Mouse (Mus musculus): ENCODE data around the gene Ncoa3. TPM values are rescaled to one million over a fixed set of nuclear protein-coding genes. Genes with fewer than 3 reads are reported as not detected.

Gene Ncoa3
- polyA plus RNA-seq, 1 experiment from 2014 or later, result 20.4 TPM

DNA sequence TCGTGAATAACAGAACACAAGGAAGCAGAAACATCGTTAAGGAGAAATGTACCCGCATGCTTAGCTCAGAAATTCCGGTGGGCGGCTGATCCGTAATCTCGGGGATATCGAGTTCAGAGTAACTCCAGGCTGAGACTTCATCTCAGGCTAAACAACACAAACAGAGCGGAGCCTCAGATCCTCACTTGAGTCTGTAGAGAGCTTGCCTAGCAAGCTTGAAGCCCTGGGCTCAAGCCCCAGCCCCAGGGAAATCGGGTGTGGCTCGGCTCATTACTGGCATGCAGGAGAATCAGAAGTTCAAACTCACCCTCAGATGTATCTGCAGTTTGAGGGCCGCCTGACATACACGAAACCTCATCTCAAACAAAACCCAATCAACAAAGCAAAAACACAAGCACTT lies 22.5 kb upstream of the Ncoa3 start:
- no peak for DNase-seq (ENCODE audit: low spot score)

DNA sequence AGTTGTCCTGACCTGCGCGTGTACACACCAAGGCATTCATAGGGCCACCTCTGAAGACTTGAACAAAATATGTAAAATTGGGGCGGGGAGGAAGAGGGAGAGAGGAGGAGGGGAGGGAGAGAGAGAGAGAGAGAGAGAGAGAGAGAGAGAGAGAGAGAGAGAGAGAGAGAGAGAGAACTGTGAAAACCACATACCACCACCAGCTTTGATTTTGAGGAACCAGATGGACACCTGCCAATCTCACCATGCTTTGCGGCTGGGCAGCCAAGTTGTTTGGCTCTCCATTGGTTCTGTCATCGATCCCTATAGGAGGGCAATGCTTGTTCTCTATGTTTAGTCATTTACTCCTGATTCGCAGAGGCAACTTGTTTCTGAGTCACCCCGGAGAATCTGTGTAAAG lies 21.7 kb upstream of the Ncoa3 start:
- DNase-seq (ENCODE audit: low spot score), result no peak

DNA sequence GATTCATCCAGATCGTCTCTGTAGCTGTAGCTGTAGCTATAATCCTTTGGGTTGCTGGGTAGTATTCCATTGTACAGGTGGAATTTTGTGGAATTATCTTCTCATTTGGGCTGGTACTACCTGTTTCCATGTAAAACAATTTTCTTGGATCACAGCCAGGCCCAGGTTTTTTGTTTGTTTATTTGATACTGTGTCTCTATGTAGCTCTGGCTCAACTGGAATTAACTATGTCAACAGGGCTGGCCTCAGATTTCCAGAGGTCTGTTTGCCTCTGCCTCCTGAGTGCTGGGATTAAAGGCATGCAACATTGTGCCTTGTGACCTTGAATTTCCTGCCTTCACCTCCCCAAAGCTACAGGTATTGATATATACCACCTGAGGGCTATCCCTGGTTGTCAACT lies 18.1 kb upstream of the Ncoa3 start:
- DNase-seq (ENCODE audit: low spot score), result no peak

DNA sequence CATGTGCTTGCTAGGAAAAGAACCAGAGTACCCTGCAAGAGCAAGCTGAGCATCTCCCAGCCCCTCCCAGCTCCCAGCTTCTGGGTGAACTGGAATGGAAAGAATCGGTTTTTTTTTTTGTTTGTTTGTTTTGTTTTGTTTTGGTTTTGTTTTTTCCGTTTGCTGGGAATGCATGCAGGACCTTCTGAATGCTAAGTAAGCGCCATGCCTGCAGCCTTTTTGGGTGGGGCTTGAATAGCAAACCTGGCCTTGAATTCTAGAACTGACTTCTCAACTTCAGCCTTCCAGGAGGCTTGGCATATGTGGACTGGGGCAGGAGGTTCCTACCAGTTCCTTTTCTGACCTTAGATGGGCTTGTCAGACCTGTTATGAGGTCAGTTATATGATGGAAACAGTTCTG lies 16.2 kb upstream of the Ncoa3 start:
- no peak for DNase-seq (ENCODE audit: low spot score)

DNA sequence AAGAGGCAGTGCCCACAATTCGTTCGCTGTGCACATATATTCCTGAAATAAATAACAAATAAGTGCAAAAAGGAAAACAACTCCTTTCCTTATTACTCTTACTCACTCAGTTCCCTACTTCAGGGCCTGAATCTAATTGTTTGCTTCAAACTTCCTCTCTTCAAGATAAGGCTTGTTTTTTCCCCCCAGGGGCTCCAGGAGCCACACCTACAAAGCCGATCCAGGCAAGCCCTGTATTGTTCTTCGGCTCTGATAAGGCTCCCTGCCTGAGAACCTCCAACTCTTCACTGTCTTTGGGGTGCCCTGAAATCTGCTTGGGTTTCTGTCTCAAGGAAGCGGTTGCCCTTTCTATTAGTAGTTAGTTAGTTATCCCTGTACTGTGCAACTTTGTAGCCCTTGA lies 15.6 kb upstream of the Ncoa3 start:
- DNase-seq (ENCODE audit: low spot score), result no peak

DNA sequence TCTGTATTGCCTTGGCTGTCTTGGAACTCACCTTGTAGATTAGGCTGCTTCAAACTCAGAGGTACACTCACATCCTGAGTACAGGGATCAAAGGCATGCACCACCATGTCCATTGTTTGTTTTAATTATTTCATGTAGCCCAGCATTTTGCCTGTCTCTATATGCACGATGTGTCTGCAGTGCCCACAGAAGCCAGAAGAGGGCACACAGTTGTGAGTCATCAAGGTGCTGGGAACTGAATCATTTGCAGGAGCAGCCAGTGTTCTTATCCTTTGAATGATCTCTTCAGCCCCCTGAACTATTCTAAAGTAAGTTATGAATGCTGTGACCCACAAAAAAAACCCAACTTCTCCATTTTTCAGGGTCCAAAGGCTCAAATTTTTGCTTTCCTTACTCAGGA lies 14.3 kb upstream of the Ncoa3 start:
- DNase-seq (ENCODE audit: low spot score), result no peak

DNA sequence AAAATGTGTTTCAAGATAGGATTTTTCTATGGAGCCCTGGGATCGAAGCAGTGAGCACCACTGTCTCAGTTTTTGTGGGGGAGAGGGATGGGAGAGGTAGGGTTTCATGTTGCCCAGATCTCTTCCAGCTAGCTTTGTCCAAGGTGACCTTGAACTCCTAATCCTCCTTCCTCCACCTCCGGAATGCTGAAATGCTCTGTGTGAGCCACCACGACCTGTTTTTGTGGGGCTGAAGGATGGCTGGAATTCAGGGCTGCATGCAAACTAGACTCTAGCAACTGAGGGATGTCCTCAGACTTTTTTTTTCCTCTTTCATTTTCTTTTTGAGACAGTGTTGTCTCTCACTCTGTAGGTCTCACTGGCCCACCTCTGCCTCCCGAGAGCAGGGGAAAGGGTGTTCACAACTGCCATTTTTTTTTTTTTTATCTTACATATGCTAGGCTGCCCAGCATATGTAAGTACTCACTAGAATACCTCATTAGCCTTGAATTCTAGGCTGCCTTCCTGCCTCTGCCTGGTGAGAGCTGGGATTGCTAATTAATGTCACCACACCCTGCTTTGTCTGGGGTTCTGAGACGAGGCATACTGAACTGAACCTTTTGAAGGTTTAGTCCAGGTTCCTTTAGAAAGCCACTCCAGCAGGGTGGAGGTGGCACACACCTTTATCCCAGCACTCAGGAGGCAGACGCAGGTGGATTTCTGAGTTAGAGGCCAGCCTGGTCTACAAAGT lies 11.0 kb upstream of the Ncoa3 start:
- DNase-seq (ENCODE audit: low spot score), result no peak

DNA sequence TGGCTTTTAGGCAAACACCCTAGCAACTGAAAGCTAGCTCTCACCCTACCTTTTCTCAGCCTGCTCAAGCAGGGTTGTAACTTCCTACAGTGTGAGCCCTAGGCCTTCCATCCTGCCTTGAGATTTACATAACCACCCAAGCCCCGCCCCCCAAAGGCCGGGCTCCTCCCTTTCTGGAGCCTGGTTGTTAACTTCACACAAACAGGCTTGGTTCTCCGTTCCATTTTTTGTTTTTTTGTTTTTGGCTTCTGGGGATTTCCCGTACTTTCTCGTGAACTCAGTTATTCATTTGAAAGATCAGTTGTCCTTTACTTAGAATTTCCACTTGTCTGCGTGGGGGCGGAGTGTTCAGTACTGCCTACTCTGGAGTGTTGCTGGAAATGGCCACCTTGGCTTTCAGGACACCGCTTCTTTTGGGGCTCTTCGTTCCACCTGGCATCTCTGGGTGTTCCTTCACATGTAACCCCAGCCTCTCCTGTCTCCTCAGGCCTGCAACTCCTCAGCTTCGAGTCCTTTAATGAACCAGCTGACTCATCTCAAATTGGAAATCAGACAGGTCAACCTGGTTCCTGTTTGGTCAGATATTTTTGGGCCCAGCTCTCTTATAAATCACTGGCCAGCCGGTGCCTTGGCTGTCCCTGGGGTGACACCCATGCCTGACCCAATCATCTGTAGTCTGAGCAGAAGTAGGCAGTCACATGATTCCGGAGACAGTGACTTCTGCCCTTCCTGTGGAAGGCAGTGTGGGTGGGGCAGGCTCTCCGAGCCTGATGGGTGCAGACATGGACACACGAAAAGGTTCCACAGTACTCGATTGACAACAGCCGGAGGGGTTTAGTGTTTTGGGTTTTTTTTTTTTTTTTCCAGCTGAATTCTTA lies 9.7 kb upstream of the Ncoa3 start:
- peak; percentile 89 for DNase-seq (ENCODE audit: low spot score)

DNA sequence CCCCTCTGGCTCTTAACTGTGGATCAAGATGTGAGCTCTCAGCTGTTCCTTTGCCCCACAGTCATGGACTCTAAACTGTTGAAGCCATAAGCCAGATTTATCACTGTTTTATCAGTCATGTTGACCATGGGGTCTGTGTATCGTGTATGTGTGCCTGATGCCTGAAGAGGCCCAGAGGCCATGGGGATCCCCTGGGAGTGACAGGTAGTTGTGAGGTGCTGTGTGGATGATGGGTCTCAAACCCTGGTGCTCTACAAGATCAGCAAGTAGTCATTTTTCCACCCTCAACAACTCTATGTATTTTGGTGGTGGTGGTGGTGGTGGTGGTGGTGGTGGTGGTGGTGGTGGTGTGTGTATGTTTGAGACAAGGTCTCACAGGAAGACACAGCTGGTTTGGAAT lies 8.1 kb upstream of the Ncoa3 start:
- DNase-seq (ENCODE audit: low spot score), result no peak

DNA sequence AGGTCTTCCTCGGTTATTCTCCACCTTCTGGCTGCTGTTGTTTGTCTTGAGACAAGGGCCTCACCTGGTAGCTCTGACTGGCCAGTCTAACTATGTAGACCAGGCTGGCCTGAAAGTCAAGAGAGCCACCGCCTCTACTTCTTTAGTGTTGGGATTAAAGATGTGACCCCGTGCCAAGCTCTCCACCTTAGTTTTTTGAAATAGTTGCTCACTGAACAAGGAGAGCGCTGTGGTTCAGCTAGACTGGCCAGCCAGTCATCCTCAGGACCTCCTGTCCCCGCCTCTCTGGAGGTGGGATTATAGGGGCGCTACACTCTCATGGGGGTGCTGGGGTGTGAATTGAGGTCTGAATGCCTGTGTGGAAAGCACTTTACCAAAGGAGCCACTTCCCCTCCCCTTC lies 7.5 kb upstream of the Ncoa3 start:
- no peak for DNase-seq (ENCODE audit: low spot score)

DNA sequence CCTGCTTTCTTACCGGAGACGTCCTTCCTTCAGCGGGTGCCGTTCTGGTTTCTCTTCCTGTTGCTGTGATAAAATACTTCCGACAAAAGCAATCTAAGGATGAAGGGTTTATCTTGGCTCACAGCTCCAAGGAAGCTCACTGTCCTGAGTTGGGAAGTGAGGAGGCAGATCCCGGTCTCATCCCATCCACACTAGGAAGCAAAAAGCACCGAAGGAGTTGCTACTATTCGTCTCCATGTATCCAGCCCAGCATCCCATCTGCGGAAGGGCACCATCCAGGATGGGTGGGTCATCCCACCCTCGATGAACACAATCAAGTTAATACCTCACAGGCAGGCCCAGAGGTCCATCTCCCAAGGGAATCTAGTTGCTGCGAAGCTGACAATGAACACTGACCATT lies 6.9 kb upstream of the Ncoa3 start:
- DNase-seq (ENCODE audit: low spot score), result no peak

DNA sequence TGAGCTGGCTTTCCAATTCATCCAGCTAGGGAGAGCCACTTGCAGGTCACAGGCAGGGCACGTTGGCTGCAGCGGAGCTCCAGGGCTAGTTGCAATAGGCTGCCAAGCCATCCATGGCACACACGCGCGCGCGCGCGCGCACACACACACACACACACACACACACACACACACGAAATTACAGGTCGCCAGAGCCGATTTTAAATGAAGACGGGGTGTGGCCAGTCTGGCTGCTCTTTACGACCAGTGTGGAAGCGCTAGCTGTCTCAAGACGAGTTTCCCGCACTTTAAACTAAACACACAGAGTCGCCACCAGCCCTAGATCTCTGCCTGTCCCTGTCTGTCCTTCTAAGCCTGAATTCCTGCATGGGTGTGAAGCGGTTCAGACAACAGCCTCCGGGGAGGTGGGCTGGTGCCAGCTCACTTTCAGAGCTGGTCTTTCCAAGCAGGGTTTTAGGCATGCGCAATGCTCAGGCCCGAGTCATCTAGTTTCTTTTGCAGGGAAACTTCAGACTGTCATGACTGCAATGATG lies 5.4 kb upstream of the Ncoa3 start:
- peak; percentile 48 for DNase-seq (ENCODE audit: low spot score)

DNA sequence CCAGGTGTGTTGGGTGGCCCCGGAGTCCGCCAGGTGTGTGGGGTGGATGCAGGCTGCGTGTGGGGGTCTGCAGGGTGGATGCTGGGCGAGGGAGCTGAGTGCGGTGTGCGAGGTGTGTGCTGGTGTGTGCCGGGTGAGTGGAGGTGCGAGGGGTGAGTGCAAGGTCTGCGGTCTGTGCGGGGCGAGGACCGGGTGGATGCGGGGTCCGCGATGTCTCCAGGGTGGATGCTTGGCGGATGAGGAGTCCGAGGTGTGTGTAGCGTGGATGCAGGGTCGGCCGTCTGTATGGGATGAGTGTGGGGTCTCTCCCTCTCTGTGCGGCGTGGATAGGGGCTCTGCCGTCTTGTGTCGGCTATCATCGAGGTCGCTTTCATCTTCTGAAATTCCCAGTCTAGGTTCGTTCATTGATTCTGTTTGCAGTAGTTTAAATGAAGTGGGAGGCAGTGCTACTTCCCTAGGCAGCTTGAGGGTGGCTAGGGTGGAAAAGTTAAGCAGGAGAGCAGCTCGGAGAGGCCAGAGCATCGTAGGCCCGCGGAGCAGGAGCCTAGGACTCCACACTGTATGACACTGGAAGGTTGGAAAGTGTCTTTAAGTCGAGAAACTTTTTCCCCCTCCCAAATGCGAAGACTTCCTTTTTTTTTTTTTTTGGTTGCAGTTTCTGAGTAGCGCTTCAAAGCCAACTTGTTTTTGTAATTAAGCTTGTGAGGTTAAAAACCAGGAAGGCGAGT lies 901 bp downstream of the Ncoa3 start:
- no peak for DNase-seq (ENCODE audit: low spot score)

DNA sequence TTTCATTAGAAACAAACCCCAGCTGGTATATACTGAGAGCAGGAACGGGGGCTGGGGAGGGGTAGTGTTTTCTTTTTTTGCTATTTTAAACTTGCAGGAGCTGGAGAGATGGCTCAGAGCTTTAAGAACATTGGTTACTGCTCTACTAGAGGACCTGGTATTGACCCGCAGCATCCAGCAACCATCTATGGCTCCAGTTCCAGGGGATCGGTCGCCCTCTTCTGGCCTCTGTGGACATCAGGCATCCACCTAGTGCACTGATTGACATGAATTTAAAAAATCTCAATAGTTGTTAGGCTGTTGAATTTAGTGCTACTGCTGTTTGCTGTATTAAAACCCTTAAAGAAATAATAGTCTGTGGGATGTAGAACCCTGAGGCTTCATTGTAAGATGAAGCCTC lies 1.9 kb downstream of the Ncoa3 start:
- no peak for DNase-seq (ENCODE audit: low spot score)

DNA sequence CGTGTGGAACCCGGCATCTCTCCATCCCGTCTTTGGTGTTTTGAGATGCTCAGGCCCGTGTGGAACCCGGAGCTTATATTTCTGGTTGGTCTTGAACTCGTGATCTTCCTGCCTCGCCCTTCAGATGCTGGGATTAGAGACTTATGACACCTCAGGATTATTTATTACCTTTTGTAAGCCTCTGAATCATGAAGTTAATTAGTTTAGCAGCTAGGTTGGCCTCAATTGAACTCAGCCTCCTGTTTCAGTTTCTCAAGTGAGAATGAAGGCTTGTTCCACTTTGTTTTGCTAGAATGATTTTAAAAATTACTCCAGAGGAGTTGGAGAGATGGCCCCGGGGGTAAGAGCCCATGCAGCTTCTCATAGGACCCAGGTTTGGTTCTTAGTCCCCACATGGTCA lies 3.3 kb downstream of the Ncoa3 start:
- DNase-seq (ENCODE audit: low spot score), result no peak

DNA sequence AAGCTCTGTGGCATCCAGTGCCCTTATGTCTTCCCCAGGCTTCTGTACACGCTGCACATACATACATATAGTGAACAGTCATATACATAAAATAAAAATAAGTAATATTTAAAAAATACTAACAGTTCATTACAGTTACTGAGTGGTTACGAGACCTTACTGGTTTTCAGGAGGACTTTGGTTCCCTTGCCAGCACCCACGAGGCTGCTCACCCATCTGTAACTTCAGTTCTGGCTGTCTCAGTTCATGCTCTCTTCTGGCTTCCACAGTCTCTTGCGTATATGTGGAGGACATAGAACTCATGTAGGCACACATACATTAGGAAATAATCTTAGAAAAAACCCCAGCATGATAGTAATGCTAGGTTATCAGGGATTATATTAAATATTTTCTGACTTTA lies 3.7 kb downstream of the Ncoa3 start:
- no peak for DNase-seq (ENCODE audit: low spot score)

DNA sequence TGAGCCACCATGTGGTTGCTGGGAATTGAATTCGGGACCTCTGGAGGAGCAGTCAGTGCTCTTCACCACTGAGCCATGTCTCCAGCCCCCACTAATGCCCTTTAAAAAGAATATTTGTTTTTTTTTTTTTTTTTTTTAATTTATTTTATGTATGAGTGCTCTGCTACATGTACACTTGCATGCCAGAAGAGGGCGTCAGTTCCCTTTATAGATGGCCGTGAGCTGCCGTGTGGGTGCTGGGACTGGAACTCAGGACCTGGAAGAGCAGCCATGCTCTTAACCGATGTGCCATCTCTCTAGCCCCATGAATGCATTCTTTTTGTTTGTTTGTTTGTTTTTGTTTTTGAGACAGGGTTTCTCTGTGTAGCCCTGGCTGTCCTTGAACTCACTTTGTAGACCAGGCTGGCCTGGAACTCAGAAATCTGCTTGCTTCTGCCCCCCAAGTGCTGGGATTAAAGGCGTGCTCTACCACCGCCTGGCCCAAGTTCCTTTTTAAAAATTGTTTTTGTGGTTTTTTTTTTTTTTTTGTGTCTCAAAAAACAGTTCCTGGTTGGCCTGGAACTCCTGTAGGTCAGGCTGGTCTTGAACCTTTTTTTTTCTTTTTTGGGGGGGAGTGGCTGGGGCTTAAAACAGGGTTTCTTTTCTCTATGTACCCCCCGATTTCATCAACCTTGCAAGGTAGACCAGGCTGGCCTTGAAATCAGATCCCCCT lies 5.0 kb downstream of the Ncoa3 start:
- no peak for DNase-seq (ENCODE audit: low spot score)

DNA sequence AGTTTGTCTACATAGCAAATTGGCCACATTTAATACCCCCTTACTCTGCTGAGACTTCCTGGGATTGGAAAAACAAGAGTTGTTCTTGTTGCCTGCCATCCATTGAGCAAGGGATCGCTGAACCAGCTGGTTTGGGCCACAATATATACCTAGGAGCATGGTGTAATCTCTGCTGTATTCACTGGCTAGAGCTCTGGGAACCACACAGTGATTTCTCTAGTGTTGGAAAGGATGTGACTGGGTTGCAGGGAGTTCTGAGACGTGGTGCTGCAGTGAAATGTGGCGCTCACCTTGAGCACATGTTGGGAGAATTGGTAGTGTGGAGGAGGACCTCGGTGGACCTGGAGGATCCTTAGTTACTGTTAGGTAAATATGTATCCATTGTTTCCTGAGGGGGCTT lies 6.5 kb downstream of the Ncoa3 start:
- DNase-seq (ENCODE audit: low spot score), result peak; percentile 26

DNA sequence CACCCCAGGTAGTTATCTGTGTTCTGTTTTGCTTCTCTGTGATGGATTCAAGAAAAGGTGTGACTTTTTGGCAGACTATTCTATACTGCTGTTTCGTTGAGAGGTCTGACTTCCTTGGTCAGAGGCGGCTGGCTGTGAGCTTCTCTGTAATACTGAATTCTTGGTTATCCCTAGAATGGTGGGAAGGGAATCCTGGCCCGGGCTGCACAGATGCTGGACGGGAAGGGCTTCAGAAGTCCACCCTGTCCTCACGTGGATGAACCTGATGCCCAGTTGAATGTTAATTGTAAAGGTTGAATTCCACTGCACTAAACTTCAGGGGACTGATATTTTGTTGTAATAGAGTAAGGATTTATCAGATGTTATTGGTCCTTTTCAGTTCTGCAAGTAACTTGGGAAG lies 7.4 kb downstream of the Ncoa3 start:
- DNase-seq (ENCODE audit: low spot score), result no peak

DNA sequence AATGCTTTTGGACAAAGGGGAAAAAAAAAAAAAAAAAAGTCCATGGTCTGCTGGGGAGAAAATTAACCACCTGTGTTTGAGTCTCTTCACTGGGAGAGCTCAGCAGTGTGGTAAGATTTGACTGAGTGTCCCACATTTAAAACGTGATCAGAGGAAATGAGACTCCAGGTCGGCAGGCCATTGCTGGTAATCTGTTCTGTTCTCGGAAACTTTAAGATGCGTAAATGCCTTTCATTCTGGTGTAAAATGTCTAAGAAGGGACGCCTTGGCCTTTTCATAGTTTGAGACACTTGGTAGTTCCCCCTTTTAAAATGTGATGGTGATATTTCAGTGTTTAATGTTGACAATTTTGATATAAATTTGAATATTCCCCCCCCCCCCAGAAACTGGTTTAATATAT lies 7.8 kb downstream of the Ncoa3 start:
- no peak for DNase-seq (ENCODE audit: low spot score)

DNA sequence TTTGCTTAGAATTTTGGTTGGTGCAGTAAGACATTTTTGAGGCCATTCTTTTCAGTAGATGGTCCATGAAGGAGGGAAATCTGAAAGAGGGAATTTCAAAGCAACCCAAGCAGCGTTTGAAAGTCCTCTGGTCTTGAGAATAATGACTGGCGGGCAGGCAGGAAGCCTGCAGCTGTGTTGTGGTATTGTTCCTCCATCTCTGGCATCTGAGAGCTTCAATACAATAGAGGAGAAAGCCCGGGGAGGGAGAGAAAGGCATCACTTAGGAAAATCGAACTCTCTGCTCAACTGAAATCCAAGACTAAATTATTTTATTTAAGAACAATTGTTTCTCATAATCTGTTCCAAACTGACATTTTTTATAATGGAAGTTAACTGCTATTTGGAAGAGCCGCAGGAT lies 8.3 kb downstream of the Ncoa3 start:
- DNase-seq (ENCODE audit: low spot score), result peak; percentile 39
